Mouse (Mus musculus) megakaryocyte-erythroid progenitor cell, adult 5-6 weeks (primary cell): Measurements from ENCODE around the gene Kctd2. TPM values are rescaled to one million over a fixed set of nuclear protein-coding genes. Genes with fewer than 3 reads are reported as not detected.
"Not testable (repeated sequence)": the region's sequence is repeated elsewhere in the genome, so short reads cannot be mapped to it uniquely, and the experiment has no call there.

Experiments used
- ATAC-seq: replicated peaks from 2 replicates; pipeline ENCODE4 v1.8.0; 2016; ENCODE audit warnings: mild to moderate bottlenecking, inconsistent platforms; ENCODE audit not compliant: severe bottlenecking, poor library complexity, low FRiP score, low TSS enrichment
- total RNA-seq, 2 experiments: library from RNA; stranded (forward) in 1 of 2; stranded (reverse) in 1 of 2; fragments of 200-1000, 215-1000 nt in 1 of 2; fragments of >200 nt in 1 of 2; fragmentation: Nextera tagmentation in 1 of 2; gene quantifications; 2 replicates each; pipeline ENCODE4 v1.2.3; 2014 to 2017

The Kctd2 gene
- total RNA-seq, 2 experiments from 2014 or later: 10.9 to 17.4 TPM

GRCm38 (mm10) chr11:115433342-115433741 lies 13.4 kb downstream of the Kctd2 start:
- ATAC-seq: no peak

GRCm38 (mm10) chr11:115435596-115436337 lies 15.8 kb downstream of the Kctd2 start:
- no peak for ATAC-seq

- no peak for ATAC-seq
Measured at GRCm38 (mm10) chr11:115437571-115438122, 17.7 kb downstream of the Kctd2 start.

- no peak for ATAC-seq
Measured at GRCm38 (mm10) chr11:115439326-115439725, 19.4 kb downstream of the Kctd2 start.

- no peak for ATAC-seq
Measured at GRCm38 (mm10) chr11:115439906-115440595, 20.1 kb downstream of the Kctd2 start, which contains the start of gene Trim80. Gene Trim80 (plus strand): TSS chr11:115440545.

- ATAC-seq: no peak
Measured at GRCm38 (mm10) chr11:115441417-115441816, 21.5 kb downstream of the Kctd2 start.

- no peak for ATAC-seq
Measured at GRCm38 (mm10) chr11:115446906-115447305, 27.0 kb downstream of the Kctd2 start.

GRCm38 (mm10) chr11:115447321-115447885 lies 27.5 kb downstream of the Kctd2 start:
- no peak for ATAC-seq

- no peak for ATAC-seq
Measured at GRCm38 (mm10) chr11:115448075-115448474, 28.1 kb downstream of the Kctd2 start.

GRCm38 (mm10) chr11:115448998-115449397 lies 29.1 kb downstream of the Kctd2 start:
- ATAC-seq: no peak

GRCm38 (mm10) chr11:115450176-115450575 lies 30.2 kb downstream of the Kctd2 start:
- no peak for ATAC-seq

- no peak for ATAC-seq
Measured at GRCm38 (mm10) chr11:115451781-115452241, 31.9 kb downstream of the Kctd2 start.

GRCm38 (mm10) chr11:115452281-115452860 lies 32.4 kb downstream of the Kctd2 start:
- ATAC-seq: no peak

GRCm38 (mm10) chr11:115453306-115453705 lies 33.4 kb downstream of the Kctd2 start:
- ATAC-seq: no peak

GRCm38 (mm10) chr11:115454822-115455221 lies 34.9 kb downstream of the Kctd2 start:
- ATAC-seq: not testable (repeated sequence)

GRCm38 (mm10) chr11:115455619-115456018 lies 35.7 kb downstream of the Kctd2 start:
- ATAC-seq: no peak

- no peak for ATAC-seq
Measured at GRCm38 (mm10) chr11:115456182-115456581, 36.3 kb downstream of the Kctd2 start.

- ATAC-seq: no peak
Measured at GRCm38 (mm10) chr11:115457405-115457804, 37.5 kb downstream of the Kctd2 start.

- no peak for ATAC-seq
Measured at GRCm38 (mm10) chr11:115460976-115461375, 41.0 kb downstream of the Kctd2 start.

- ATAC-seq: no peak
Measured at GRCm38 (mm10) chr11:115461846-115462242, 41.9 kb downstream of the Kctd2 start.
